Mouse (Mus musculus) lung, embryonic 14.5 days (tissue): ENCODE measurements at regions not wholly inside any gene's neighbourhood (a gene's known extent, or its start where the extent isn't known, plus 50 kb on each side); places are given as distances from the start of the nearest gene placed in this dataset.

Experiments
- ATAC-seq: fragments of 200-750 bp; cut with Nextera tagmentation; 2 replicates; pipeline ENCODE4 v1.8.0; 2017; ENCODE audit warnings: mild to moderate bottlenecking, moderate TSS enrichment, moderate library complexity; ENCODE audit not compliant: insufficient read depth
- DNase-seq: peaks from one replicate; pipeline ENCODE4 v3.0.0-alpha.2; 2015
- H3K27ac ChIP-seq: fragments of 300-500 bp; sonication (generic); 2 replicates; pipeline ENCODE4 v1.5.1; 2014; ENCODE audit warnings: low read depth, mild to moderate bottlenecking, moderate library complexity
- H3K27me3 ChIP-seq: fragments of 300-500 bp; sonication (generic); 2 replicates; pipeline ENCODE4 v1.6.1; 2014; ENCODE audit warnings: low read length, control low read depth; ENCODE audit not compliant: insufficient read depth
- H3K36me3 ChIP-seq: fragments of 300-500 bp; sonication (generic); 2 replicates; pipeline ENCODE4 v1.6.1; 2014; ENCODE audit warnings: control low read depth; ENCODE audit not compliant: insufficient read depth
- H3K4me1 ChIP-seq: fragments of 300-500 bp; sonication (generic); 2 replicates; pipeline ENCODE4 v1.6.1; 2014; ENCODE audit warnings: antibody characterized with exemption, control low read depth; ENCODE audit not compliant: insufficient read depth
- H3K4me2 ChIP-seq: fragments of 300-500 bp; sonication (generic); 2 replicates; pipeline ENCODE4 v1.6.1; 2014; ENCODE audit warnings: mild to moderate bottlenecking
- H3K4me3 ChIP-seq: fragments of 300-500 bp; sonication (generic); 2 replicates; pipeline ENCODE4 v1.5.1; 2014; ENCODE audit warnings: low read depth, low read length
- H3K9ac ChIP-seq: fragments of 300-500 bp; sonication (generic); 2 replicates; pipeline ENCODE4 v1.6.1; 2014
- H3K9me3 ChIP-seq: fragments of 300-500 bp; sonication (generic); 2 replicates; pipeline ENCODE4 v1.6.1; 2016; ENCODE audit warnings: low read depth, low read length, control low read depth
- CTCF ChIP-seq: IDR thresholded peaks from 2 replicates; pipeline ENCODE4 v1.5.1; 2016; ENCODE audit warnings: antibody characterized with exemption, low read depth
- WGBS: fragments of 180-500 bp; shearing (Covaris S2); extraction: QIAGEN DNeasy Blood & Tissue Kit; methylation state at CpG from one replicate; pipeline ENCODE4 v1.1.7; 2014; 5-methylcytosine and 5-hydroxymethylcytosine counted together

DNA sequence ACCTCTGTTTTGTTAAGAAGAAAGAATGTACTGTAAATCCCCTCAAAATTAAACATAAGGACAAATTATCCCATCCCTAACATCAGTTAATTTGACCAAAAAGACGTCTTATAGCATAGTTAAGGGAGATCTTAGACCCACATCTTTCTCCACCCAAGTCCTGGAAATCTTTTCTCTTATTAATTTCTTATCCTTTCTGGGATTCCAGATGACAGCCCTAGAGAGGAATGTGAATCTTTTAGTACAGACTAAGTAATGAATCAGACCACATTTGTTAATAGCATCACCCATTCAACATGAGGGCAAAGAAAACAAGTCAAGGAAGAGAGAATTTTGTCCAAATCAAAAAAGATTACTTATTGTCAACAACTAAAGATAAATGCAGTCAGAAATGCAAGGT lies 817.2 kb downstream of the A830018L16Rik start:
- no peak overlapping the region for H3K9ac ChIP-seq
- H3K9me3 ChIP-seq, result no peaks in the 10 kb centered on the region
- H3K36me3 ChIP-seq, result no peaks in the 10 kb centered on the region
- TF ChIP-seq CTCF, result no peak
- no peak overlapping the region for H3K27ac ChIP-seq
- H3K4me1 ChIP-seq, result no peaks in the 10 kb centered on the region
- WGBS, result 50% methylated on average over 1 of the region's 1 CpGs
- DNase-seq (no peak), ATAC-seq (no peak)
- no peak overlapping the region for H3K4me3 ChIP-seq
- H3K4me2 ChIP-seq, result no peak overlapping the region
- no peaks in the 10 kb centered on the region for H3K27me3 ChIP-seq

DNA sequence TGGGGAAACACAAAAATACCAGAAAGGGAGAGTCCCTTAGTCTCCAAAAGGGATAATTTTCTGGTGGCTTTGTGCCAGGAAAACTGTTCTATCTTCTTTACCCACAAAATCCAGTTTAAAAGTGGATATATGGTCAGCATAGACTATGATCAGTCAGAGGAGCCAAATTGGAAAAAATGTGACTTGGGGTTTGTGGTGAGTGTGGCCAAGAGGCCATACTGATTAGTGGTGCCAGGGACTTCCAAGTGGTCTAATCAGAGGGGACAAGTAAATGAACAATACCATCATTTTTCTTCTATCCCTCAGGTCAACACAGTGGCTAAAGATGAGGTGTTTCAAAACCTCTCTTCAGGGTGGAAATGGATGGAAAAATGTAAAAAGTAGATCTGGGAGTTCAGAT lies 828.2 kb downstream of the A830018L16Rik start:
- H3K9ac ChIP-seq, result no peak overlapping the region
- no peaks in the 10 kb centered on the region for H3K36me3 ChIP-seq
- no peak overlapping the region for H3K27ac ChIP-seq
- TF ChIP-seq CTCF, result no peak
- no peaks in the 10 kb centered on the region for H3K27me3 ChIP-seq
- no peaks in the 10 kb centered on the region for H3K4me1 ChIP-seq
- no peaks in the 10 kb centered on the region for H3K9me3 ChIP-seq
- DNase-seq (peak; percentile 48), ATAC-seq (no peak)
- H3K4me3 ChIP-seq, result no peak overlapping the region
- H3K4me2 ChIP-seq, result no peak overlapping the region

DNA sequence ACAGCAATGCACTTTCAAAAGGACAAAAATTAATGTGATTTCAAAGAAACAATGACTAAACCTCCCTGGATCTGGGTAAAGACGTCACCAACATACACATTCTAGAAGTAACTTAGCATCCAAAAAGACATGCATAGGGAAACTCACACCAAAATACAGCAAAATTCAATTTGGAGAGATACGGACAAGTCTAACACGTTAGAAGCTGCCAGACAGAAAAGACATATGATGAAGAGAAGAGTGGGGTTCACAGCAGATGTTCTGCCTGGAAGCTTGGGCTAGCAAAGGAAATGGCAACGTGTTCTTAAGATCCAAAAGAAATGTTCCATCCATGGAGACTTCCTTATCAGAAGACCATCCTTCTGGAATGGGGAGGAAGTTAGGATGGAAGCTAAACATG lies 868.6 kb downstream of the A830018L16Rik start:
- WGBS, result 89% methylated on average over 4 of the region's 4 CpGs
- TF ChIP-seq CTCF, result no peak

DNA sequence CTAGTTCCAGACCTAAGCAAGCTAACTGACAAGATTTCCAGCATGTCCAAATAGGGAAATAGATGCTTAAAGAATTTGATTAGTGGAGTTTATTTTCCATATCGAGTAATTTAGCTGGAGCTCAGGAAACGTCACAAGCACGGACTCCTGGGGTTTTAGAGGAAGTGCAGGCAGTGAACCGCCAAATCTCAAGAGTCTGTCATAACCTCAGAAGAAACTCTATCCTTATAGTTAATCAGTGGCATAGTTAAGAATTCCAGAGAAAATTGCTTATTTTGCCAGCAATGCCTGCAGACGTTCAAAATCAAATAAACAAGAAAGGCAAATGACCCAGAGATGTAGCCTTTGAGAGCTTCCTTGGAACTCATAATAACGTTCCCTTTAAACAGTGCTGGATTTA lies 871.6 kb downstream of the A830018L16Rik start:
- peaks cover 8% of the 10 kb centered on the region; the same call in 1 of the 2 replicates for H3K4me1 ChIP-seq
- H3K27ac ChIP-seq, result no peak overlapping the region
- H3K27me3 ChIP-seq, result no peaks in the 10 kb centered on the region
- DNase-seq (peak; percentile 31), ATAC-seq (no peak)
- H3K9me3 ChIP-seq, result no peaks in the 10 kb centered on the region
- H3K4me2 ChIP-seq, result no peak overlapping the region
- 36% methylated on average over 6 of the region's 6 CpGs for WGBS
- H3K4me3 ChIP-seq, result no peak overlapping the region
- H3K9ac ChIP-seq, result no peak overlapping the region
- TF ChIP-seq CTCF, result no peak
- no peaks in the 10 kb centered on the region for H3K36me3 ChIP-seq

More for the DNA sequence above, 868.6 kb downstream of the A830018L16Rik start:
- DNase-seq, result no peak
- H3K36me3 ChIP-seq, result no peaks in the 10 kb centered on the region
- no peaks in the 10 kb centered on the region for H3K27me3 ChIP-seq
- no peak overlapping the region for H3K4me3 ChIP-seq
- no peak for ATAC-seq
- H3K4me2 ChIP-seq, result no peak overlapping the region
- no peak overlapping the region for H3K27ac ChIP-seq
- no peaks in the 10 kb centered on the region for H3K9me3 ChIP-seq
- H3K9ac ChIP-seq, result no peak overlapping the region
- peaks cover 4% of the 10 kb centered on the region; the same call in 1 of the 2 replicates for H3K4me1 ChIP-seq

DNA sequence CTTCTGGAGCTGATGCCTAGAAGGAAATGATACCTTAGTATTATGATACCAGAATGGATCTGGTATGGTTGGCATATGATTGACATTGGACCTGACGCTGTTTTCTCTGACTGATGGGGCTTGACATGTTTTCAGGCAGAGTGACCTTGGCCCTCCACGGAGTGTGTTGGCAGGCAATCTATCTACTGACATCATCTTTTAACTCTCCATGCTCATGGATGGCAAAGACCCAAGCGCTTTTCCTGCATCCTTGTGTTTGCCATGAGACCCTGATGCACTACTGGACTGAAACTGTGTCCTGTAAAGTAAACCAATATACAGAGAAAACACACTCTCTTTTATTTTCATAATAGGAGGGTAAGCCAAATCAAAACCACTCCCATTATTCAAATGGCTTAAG lies 872.1 kb downstream of the A830018L16Rik start:
- H3K9ac ChIP-seq, result no peak overlapping the region
- no peaks in the 10 kb centered on the region for H3K9me3 ChIP-seq
- no peaks in the 10 kb centered on the region for H3K36me3 ChIP-seq
- no peak overlapping the region for H3K4me2 ChIP-seq
- WGBS, result 63% methylated on average over 3 of the region's 3 CpGs
- ATAC-seq (no peak), DNase-seq (no peak)
- peaks cover 8% of the 10 kb centered on the region; the same call in 1 of the 2 replicates for H3K4me1 ChIP-seq
- no peaks in the 10 kb centered on the region for H3K27me3 ChIP-seq
- no peak overlapping the region for H3K27ac ChIP-seq
- H3K4me3 ChIP-seq, result no peak overlapping the region
- no peak for TF ChIP-seq CTCF

DNA sequence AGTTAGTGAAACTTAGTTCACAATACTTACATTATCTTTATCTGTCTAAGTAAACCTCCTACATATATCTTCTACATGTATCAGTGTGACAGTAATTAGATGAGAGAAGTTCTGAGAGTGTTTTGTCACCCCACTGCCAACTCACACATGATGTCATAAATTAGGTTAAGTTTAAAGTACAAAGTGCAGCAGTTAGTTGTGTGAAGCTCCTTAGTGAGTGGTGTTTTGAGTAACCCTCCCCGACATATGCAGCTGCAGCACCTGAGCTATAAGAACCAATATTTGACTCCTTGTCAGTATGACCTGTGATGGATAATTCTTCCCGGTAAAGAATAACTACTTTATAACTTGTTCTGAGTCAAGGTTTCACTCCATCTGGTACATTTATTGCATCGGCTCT lies 874.6 kb downstream of the A830018L16Rik start:
- H3K4me2 ChIP-seq, result no peak overlapping the region
- ATAC-seq (no peak), DNase-seq (no peak)
- no peak overlapping the region for H3K4me3 ChIP-seq
- no peaks in the 10 kb centered on the region for H3K27me3 ChIP-seq
- peaks cover 8% of the 10 kb centered on the region; the same call in 1 of the 2 replicates for H3K4me1 ChIP-seq
- no peak for TF ChIP-seq CTCF
- 56% methylated on average over 3 of the region's 3 CpGs for WGBS
- H3K9ac ChIP-seq, result no peak overlapping the region
- H3K27ac ChIP-seq, result no peak overlapping the region
- H3K36me3 ChIP-seq, result no peaks in the 10 kb centered on the region
- H3K9me3 ChIP-seq, result no peaks in the 10 kb centered on the region

DNA sequence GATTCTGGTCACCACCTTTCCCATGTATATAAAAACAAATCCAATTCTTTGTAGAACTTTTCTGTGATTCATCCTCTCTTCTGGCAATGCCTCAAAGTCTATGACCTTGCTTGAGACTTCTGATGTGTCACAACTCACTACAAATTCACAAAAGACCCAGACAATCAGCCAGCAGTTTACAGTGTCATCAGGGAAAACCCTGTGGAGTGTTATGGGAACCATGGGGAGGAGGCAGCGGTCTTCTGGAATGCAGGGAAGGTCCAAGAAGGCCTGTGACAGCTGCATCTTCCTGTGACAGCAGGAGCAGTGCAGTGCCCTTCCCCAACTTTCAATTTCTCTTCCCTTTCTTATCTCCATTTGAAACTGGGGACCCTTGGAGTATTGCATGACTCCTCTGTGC lies 877.9 kb downstream of the A830018L16Rik start:
- TF ChIP-seq CTCF, result no peak
- no peak overlapping the region for H3K9ac ChIP-seq
- H3K27ac ChIP-seq, result peak overlapping the region; percentile 50; the same call in 1 of the 2 replicates
- H3K4me1 ChIP-seq, result 0 out of 2 replicates have a peak, but pooled peaks cover 3% of the 10 kb centered on the region
- H3K9me3 ChIP-seq, result no peaks in the 10 kb centered on the region
- no peak overlapping the region for H3K4me3 ChIP-seq
- peak; percentile 47; the same call in 1 of the 2 replicates for ATAC-seq
- DNase-seq, result peak; percentile 68
- H3K4me2 ChIP-seq, result no peak overlapping the region
- H3K36me3 ChIP-seq, result no peaks in the 10 kb centered on the region
- H3K27me3 ChIP-seq, result no peaks in the 10 kb centered on the region
- WGBS, result 38% methylated on average over 1 of the region's 1 CpGs

DNA sequence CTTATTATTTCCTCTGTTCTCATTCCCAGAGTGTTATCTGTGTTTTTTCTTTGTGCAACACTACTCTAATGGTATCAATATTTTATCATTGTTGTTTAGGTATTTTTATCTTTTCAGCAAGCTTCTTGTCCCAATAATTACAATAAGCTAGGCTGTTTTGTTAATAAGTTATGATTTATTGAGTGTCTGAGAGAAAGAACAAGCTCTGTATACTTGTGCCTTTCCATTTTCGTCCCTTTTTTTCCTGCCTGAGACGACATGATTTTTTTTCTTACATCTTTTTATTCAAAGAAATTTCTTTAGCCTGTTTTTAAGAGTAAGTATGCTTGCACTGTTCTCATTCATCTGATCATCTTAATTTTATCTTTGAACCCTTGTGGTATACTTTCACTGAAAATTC lies 904.1 kb downstream of the A830018L16Rik start:
- Histone ChIP-seq H3K27me3 (no peaks in the 10 kb centered on the region), H3K36me3 (no peaks in the 10 kb centered on the region), H3K27ac (no peak overlapping the region), H3K9me3 (no peaks in the 10 kb centered on the region), H3K4me2 (no peak overlapping the region), H3K4me3 (no peak overlapping the region), H3K9ac (no peak overlapping the region), H3K4me1 (no peaks in the 10 kb centered on the region)
- peak; percentile 75 for DNase-seq
- ATAC-seq, result peak; percentile 73; the same call in 1 of the 2 replicates
- no peak for TF ChIP-seq CTCF
- WGBS, result 34% methylated on average over 2 of the region's 2 CpGs
